Mouse (Mus musculus) heart, embryonic 11.5 days (tissue): Measurements from ENCODE around the gene E4f1. TPM values are rescaled to one million over a fixed set of nuclear protein-coding genes. Genes with fewer than 3 reads are reported as not detected.

Experiments
- ATAC-seq: fragments of 200-750 bp; cut with Nextera tagmentation; replicated peaks from 2 replicates; pipeline ENCODE4 v1.8.0; 2017; ENCODE audit warnings: moderate library complexity; ENCODE audit not compliant: insufficient number of reproducible peaks, low FRiP score, low TSS enrichment
- H3K27ac ChIP-seq: fragments of 300-500 bp; sonication (generic); 2 replicates; pipeline ENCODE4 v1.5.1; 2014; ENCODE audit warnings: mild to moderate bottlenecking, low read depth, low read length
- H3K27me3 ChIP-seq: fragments of 300-500 bp; sonication (generic); 2 replicates; pipeline ENCODE4 v1.6.1; 2014; ENCODE audit warnings: mild to moderate bottlenecking, low read length, mixed read lengths; ENCODE audit not compliant: control insufficient read depth, insufficient read depth
- H3K36me3 ChIP-seq: fragments of 300-500 bp; sonication (generic); 2 replicates; pipeline ENCODE4 v1.6.1; 2014; ENCODE audit warnings: mild to moderate bottlenecking, low read length, moderate library complexity, mixed read lengths; ENCODE audit not compliant: control insufficient read depth, insufficient read depth
- H3K4me1 ChIP-seq: fragments of 300-500 bp; sonication (generic); 2 replicates; pipeline ENCODE4 v1.6.1; 2014; ENCODE audit warnings: low read length; ENCODE audit not compliant: control insufficient read depth, insufficient read depth
- H3K4me2 ChIP-seq: fragments of 300-500 bp; sonication (generic); 2 replicates; pipeline ENCODE4 v1.6.1; 2014; ENCODE audit warnings: mild to moderate bottlenecking, moderate library complexity
- H3K4me3 ChIP-seq: fragments of 300-500 bp; sonication (generic); 2 replicates; pipeline ENCODE4 v1.5.1; 2014; ENCODE audit warnings: low read depth, low read length
- H3K9ac ChIP-seq: fragments of 300-500 bp; sonication (generic); 2 replicates; pipeline ENCODE4 v1.6.1; 2014; ENCODE audit warnings: mild to moderate bottlenecking, low read depth, low read length, moderate library complexity
- H3K9me3 ChIP-seq: fragments of 300-500 bp; sonication (generic); replicated peaks from 2 replicates; pipeline ENCODE4 v1.6.1; 2016; ENCODE audit warnings: low read length; ENCODE audit not compliant: control insufficient read depth
- WGBS: fragments of 180-500 bp; shearing (Covaris S2); extraction: QIAGEN DNeasy Blood & Tissue Kit; methylation state at CpG from one replicate; pipeline ENCODE4 v1.1.7; 2014; ENCODE audit not compliant: insufficient replicate concordance; 5-methylcytosine and 5-hydroxymethylcytosine counted together
- polyA plus RNA-seq: library from polyadenylated mRNA; unstranded; fragments of >200 nt; fragmentation: Nextera tagmentation; extraction: Ambion mirVana; gene quantifications from 2 replicates; pipeline ENCODE4 v1.2.1, GENCODE M21; 2014

The E4f1 gene
- polyA plus RNA-seq, 1 experiment from 2014 or later = 17.6 TPM

DNA sequence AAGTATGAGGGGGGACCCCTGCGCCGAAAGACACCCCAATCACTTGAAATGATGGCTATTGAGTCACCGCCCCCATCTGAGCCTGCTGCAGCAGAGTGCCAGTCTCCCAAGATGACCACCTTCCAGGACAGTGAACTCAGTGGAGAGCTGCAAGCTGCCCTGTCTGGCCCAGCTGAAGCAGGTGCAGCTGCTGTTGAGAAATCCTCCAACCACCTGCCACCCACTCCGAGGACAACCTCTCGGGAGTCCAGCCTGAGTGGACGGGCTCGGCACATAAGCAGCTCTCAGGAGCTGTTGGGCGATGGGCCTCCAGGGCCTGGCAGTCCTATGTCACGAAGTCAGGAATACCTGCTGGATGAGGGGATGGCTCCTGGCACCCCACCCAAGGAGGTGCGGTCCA lies 34.0 kb upstream of the E4f1 start:
- WGBS = 86% methylated on average over 10 of the region's 10 CpGs
- Histone ChIP-seq H3K27ac (no peak overlapping the region), H3K9ac (no peak overlapping the region), H3K4me3 (no peak overlapping the region), H3K36me3 (peaks cover 6% of the 10 kb centered on the region), H3K27me3 (peaks cover 14% of the 10 kb centered on the region), H3K4me2 (no peak overlapping the region), H3K9me3 (no peaks in the 10 kb centered on the region), H3K4me1 (peaks cover 11% of the 10 kb centered on the region)
- no peak for ATAC-seq

DNA sequence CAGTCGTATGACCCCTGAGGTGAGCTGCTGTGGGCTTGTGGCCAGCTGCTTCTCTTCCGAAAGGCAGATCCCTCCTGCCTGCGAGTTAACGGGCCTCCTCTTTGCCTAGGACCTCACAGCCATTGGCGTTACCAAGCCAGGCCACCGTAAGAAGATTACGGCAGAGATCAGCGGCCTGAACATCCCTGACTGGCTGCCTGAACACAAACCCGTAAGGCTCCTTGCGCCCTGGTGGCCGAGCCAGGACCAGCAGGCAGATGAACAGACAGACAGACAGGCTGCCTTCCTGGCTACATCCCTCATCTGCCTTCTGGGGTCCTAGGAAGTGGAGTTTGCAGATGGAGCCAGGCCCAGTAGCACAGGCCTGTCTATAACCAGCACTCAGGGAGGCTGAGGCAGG lies 32.1 kb upstream of the E4f1 start:
- Histone ChIP-seq H3K9ac (no peak overlapping the region), H3K4me1 (peaks cover 9% of the 10 kb centered on the region), H3K4me3 (no peak overlapping the region), H3K27me3 (peaks cover 12% of the 10 kb centered on the region), H3K9me3 (no peaks in the 10 kb centered on the region), H3K4me2 (no peak overlapping the region), H3K27ac (no peak overlapping the region), H3K36me3 (no peaks in the 10 kb centered on the region)
- no peak for ATAC-seq
- 33% methylated on average over 11 of the region's 11 CpGs for WGBS

- Histone ChIP-seq H3K4me3 (no peak overlapping the region), H3K9me3 (no peaks in the 10 kb centered on the region), H3K4me2 (no peak overlapping the region), H3K36me3 (no peaks in the 10 kb centered on the region), H3K4me1 (no peaks in the 10 kb centered on the region), H3K27me3 (peaks cover 3% of the 10 kb centered on the region), H3K9ac (no peak overlapping the region), H3K27ac (no peak overlapping the region)
- WGBS = 78% methylated on average over 1 of the region's 1 CpGs
- no peak for ATAC-seq
These were observed 25.9 kb upstream of the E4f1 start for GRCm38 (mm10) chr17:24496026-24496425.

- no peak overlapping the region for H3K4me2 ChIP-seq
- ATAC-seq = no peak
- H3K4me3 ChIP-seq = no peak overlapping the region
- WGBS = 76% methylated on average over 3 of the region's 3 CpGs
- no peak overlapping the region for H3K27ac ChIP-seq
- no peaks in the 10 kb centered on the region for H3K9me3 ChIP-seq
- no peaks in the 10 kb centered on the region for H3K36me3 ChIP-seq
- no peaks in the 10 kb centered on the region for H3K4me1 ChIP-seq
- H3K9ac ChIP-seq = no peak overlapping the region
- H3K27me3 ChIP-seq = peaks cover 8% of the 10 kb centered on the region
These were observed 25.3 kb upstream of the E4f1 start for GRCm38 (mm10) chr17:24495443-24495842.

GRCm38 (mm10) chr17:24494627-24495335 lies 24.7 kb upstream of the E4f1 start:
- Histone ChIP-seq H3K36me3 (no peaks in the 10 kb centered on the region), H3K4me1 (no peaks in the 10 kb centered on the region), H3K9ac (no peak overlapping the region), H3K27me3 (peaks cover 15% of the 10 kb centered on the region), H3K27ac (no peak overlapping the region), H3K4me3 (no peak overlapping the region), H3K9me3 (no peaks in the 10 kb centered on the region), H3K4me2 (no peak overlapping the region)
- no peak for ATAC-seq
- WGBS = 42% methylated on average over 2 of the region's 2 CpGs

- Histone ChIP-seq H3K4me3 (no peak overlapping the region), H3K9me3 (no peaks in the 10 kb centered on the region), H3K27ac (no peak overlapping the region), H3K4me2 (no peak overlapping the region), H3K27me3 (peaks cover 43% of the 10 kb centered on the region), H3K9ac (no peak overlapping the region), H3K36me3 (no peaks in the 10 kb centered on the region), H3K4me1 (peaks cover 3% of the 10 kb centered on the region)
- 83% methylated on average over 4 of the region's 4 CpGs for WGBS
- ATAC-seq = no peak
These were observed 20.3 kb upstream of the E4f1 start for GRCm38 (mm10) chr17:24490399-24490798.

- 20% methylated on average over 19 of the region's 19 CpGs for WGBS
- H3K4me2 ChIP-seq = peak overlapping the region; percentile 84
- H3K27me3 ChIP-seq = peaks cover 43% of the 10 kb centered on the region
- ATAC-seq = no peak
- H3K9me3 ChIP-seq = no peaks in the 10 kb centered on the region
- peaks cover 6% of the 10 kb centered on the region for H3K4me1 ChIP-seq
- H3K27ac ChIP-seq = no peak overlapping the region
- no peaks in the 10 kb centered on the region for H3K36me3 ChIP-seq
- peak overlapping the region; percentile 73 for H3K9ac ChIP-seq
- H3K4me3 ChIP-seq = peak overlapping the region; percentile 76
These were observed 19.3 kb upstream of the E4f1 start for GRCm38 (mm10) chr17:24489265-24490030.

DNA sequence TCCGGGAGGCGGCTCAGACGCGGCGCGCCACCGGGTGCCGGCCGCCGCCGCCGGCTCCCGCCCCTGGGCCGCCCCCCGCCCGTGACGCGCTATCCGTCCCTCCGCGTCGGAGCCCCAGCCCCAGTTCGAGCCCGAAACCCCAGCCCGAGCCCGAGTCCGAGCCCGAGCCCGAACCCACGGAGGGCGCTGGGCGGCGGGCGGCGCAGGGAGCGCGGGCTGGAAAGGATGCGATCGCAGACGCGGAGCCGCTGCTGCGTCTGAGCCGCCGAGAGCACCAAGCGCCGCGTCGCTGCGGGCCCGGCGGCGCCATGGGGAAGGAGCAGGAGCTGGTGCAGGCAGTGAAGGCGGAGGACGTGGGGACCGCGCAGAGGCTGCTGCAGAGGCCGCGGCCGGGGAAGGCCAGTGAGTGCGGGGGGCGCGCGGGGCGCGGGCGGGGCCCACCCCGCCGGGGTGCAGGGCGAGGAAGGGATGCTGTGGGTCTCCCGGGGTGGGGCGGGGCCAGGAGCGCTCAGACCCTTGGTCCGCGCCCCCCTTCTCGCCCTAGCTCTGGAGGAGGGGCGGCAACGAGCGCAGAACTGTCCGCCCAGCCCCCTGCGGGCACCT lies 18.6 kb upstream of the E4f1 start:
- peaks cover 43% of the 10 kb centered on the region for H3K27me3 ChIP-seq
- H3K4me2 ChIP-seq = peak overlapping the region; percentile 84
- peaks cover 6% of the 10 kb centered on the region for H3K4me1 ChIP-seq
- H3K4me3 ChIP-seq = peak overlapping the region; percentile 76
- H3K27ac ChIP-seq = no peak overlapping the region
- no peaks in the 10 kb centered on the region for H3K36me3 ChIP-seq
- peak overlapping the region; percentile 73 for H3K9ac ChIP-seq
- H3K9me3 ChIP-seq = no peaks in the 10 kb centered on the region
- ATAC-seq = peak; percentile 59; the same call in 1 of the 2 replicates
- WGBS = under 1% methylated on average over 64 of the region's 81 CpGs
